Mouse (Mus musculus): ENCODE measurements around the gene Dusp28.

GRCm38 (mm10) chr1:92947966-92948365 is 41.2 kb downstream of the Dusp28 start:
- no peak for TF ChIP-seq CTCF (IDR thresholded peaks at IDR 0.05; ENCODE audit: extremely low read depth, insufficient read depth, insufficient read length, insufficient replicate concordance)
- TF ChIP-seq POLR2A (IDR thresholded peaks at IDR 0.05; ENCODE audit: low read depth, low read length) = no peak
